Mouse (Mus musculus): ENCODE measurements around the gene Nuak1.

The Nuak1 gene

DNA sequence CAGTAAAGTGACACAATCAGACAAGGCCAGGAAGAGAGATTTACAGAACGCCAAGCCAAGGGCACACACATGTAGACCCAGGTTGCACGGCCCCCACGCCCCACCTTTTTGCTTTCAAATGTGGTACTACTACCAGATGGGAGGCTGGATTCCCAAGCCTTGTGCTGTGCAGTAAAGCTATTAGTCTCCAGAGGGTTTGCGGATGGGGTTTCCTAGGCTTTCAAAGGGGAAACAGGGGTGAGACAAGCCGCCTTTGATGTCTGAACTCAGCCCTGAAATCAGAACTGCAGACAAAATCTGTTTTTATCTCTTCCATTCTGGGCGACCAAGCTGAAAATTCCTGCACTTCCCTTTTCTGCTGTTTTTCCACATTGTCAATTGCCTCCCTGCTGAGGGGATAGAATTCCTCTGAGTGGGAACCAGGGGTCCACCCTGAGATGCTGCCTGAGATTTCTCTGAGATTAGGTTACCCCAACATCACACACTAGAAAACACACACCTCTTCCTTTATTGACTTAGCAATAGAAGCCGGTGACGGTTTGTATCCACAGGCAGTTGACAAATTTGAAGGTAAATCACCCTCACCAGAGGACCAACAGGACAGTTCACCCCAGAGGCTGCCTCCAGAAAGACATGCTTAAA lies 35.1 kb downstream of the Nuak1 start:
- no peak for DNase-seq

DNA sequence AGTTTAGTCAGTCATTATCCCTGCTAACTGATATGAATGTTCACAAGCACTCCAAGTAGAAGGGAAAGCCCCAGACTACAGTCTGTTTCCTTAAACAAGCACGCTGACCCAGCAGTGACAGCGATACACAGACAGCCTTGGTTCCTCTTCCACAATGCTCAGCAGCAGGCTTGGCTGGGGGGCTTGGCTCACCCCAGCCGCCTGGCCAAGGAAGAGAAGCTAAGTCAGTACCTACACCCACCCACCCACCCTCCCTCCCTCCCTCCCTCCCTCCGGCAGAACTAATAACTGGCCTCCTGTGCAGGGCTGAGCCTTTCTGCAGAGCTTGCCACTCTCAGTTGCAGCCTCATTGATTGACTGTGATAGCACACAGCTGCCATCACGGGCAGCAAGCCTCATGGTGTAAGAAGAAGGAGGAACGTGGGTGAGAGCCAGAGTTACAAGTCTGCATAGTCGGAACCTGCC lies 38.5 kb downstream of the Nuak1 start:
- no peak for DNase-seq

DNA sequence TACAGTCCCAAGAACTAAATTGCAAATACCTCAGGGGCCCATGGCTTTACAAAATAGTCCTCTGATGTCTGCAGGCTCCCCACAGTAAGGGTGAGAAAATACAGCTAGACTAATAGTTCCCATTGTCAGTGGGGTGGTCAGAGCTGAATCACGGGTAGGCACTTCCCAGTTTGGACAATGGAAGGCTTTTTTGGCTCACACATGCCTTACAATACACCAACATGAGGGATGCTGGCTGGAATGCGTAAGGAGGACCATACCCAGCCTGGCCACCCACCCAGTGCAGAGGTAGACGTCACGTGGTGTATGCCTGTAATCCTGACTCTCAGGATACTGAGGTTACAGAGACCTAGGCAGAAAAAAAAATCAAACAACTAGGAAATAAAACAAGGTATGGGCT lies 39.2 kb downstream of the Nuak1 start:
- DNase-seq = no peak

DNA sequence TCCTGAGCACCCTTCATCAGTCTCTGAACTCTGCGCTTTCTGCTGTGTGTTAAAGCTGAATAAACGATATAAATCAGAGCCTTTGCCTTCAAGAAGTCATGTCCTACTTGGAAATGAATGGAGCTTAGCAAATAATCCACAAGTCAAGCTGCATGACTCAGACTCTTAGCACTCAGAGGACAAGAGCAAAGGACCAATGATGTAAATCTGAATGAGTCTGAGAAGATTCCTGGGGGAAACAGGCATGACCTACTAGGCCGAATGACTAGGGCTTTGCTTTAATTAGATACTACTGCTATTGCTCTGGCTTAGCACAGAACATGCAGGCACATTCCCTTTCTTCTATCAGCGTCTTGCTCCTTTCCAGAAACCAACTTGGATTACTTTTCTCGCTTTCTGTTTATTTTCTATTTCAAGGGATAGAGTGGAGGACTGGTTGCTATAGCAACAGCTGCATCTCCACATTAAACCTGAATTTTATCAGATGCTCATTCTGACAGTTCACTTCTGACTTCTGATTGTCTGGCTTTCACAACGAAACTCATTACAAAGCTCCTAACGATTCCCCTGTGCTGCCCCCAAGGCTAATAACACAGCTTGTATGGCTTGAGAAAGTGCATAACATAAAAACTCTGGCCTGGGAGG lies 40.2 kb downstream of the Nuak1 start:
- no peak for DNase-seq

DNA sequence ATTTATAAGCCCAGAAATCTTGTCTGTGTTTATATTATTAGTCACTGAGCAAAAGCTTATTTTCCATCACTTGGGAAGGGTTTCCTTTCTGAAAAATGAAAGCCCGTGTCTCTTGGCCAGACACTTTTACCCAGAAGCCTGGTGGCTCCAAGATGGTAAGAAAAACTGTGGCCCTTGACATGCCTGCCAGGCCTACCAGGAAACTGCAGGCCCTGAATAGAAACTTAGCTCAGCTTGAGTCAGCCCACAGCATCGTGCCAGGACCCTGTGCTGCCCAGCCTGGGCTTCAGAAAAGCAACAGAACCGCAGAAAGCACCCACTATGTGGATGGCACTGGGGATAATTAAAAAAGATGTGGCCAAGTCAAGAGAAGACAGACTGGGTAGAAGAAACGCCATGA lies 43.1 kb downstream of the Nuak1 start:
- DNase-seq = no peak

DNA sequence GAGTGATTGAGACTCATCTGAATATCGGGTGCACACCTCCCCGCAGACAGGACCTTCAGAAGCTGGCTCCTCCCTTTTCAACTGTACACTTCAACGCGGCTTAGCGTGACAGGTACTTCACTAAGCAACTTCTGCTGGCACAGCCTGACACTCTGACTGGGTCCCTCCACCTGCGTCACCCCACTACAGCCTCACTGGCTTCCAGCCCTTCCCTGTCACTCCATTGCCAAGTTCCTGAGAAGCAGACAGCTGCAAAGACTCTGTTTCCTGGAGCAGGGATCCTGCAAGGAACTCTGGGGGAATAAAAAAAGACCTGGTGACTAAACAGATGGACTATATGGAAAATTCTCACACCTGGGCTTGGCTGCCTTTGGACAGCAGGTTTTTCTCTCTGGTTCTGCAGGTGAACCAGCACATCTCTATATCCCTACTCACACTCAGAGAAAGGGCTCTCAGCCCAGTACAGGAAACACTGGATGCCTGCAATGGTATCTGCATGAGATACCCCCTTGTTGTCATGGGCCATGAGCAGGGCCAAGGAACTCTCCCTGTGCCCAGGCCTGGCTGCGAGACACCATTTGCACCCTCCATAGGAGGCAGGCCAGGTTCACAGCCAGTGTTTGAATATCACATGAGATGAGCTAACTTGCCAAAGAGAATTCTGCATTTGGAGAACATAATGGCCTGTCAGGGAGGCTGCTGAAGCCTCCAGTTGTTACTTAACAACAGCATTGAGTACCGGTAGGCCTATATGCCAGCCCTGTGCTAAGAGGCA lies 44.3 kb downstream of the Nuak1 start:
- peak; percentile 33 to 66 for DNase-seq

DNA sequence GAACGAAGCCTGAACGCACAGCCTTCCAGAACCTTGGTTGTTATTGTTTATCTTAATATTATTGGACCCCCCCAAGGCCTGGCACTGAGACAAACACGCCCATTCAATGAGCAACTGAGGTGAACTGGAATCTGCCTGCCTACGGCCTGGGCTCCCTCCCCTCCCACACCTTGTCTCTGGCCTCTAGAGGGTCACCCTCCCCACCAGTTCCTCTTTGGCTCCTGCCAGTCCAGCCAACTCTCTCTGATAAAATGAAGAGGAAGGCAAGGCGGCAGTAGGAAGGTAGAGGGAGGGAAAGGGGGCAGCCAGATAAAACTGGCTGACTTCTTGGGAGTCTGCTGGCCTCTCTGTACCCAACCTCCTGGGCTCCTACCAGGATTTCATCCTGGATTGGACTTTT lies 45.1 kb downstream of the Nuak1 start:
- peak; percentile 37 to 54 for DNase-seq

DNA sequence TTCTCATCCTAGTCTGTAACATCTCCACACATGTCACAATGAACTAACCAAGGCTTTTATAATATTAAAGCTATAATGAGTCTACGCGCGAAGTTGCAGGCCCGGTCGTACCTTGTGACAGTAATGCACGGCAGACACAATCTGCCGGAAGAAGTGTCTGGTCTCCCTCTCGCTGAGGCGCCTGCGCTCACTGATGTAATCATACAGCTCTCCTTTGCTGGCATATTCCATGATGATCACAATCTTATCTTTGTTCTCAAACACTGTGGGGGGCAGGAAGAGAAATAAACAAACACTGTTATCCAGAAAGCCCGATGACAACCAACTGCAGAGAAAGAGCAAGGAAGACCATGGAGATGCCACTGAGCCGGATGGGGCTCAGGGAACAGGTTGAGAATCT lies 46.5 kb downstream of the Nuak1 start:
- no peak for DNase-seq

DNA sequence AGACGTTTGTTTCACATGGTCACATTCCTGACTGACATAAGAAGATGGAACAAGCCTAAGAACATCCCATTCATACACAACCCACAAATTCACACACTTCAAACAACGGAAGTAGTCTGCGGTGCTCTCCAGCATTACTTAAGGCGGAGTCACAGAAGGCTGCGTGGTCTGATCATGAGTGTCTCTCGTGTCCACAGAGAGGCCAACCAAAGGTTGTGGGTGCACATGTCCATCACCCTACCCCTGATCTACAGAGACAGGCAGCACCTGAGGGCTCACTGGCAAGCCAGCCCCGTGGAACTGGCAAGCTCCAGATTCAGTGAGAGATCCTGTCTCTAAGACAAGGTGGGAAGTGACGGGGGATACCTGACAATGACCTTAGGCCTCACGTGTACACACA lies 47.0 kb downstream of the Nuak1 start:
- peak in 1 of 2 experiments; percentile 30 for DNase-seq

DNA sequence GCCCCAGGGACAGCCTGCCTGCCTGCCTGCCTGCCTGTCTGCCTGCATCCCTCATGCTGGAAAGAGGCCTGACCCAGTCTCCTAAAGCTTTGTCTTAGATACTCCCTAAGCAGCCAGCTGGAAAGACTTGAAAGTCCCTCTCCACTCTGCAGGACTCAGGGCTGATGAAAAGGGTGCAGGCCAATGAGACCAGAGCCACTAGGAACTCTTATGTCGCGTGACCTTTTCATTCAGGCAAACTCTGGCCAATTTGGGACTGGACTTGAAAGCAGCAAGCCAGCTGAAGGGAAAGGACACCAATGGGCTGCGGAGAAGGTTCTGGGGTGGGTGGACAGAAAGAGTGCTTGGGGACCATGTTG lies 47.7 kb downstream of the Nuak1 start:
- DNase-seq = peak in 1 of 2 experiments; percentile 25

DNA sequence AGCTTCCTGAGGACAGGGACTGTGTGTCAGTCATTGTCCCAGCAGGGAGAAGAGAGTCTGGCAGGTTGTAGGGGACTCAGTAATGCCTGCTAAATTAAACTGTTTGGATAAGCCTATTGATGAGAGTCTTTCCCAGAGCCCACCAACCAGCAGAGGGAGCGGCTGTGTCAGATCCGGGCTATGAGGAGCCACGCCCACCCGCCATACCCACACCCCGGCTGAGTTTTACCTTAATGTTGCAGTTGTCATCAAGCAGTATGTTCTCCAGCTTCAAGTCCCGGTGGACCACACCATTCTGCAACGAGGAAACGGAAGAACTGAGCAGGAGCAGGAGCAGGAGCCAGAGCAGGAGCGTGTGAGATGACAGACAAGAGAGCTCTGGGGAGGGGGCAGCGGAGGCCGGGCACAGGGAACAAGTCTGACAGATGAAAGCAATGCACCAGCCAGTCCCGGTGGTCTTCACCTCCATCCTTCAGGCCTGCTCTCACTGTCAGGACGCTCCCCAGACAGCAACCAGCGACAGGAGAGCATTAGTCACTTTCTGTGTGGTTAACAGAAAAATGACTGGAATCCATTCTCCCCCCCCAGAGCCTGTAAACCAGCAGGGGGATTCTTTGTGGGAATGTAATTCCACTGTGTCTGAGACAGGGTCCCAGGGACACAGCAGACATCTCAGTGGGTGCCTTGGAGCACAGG lies 48.2 kb downstream of the Nuak1 start:
- peak; percentile 35 to 37 for DNase-seq

DNA sequence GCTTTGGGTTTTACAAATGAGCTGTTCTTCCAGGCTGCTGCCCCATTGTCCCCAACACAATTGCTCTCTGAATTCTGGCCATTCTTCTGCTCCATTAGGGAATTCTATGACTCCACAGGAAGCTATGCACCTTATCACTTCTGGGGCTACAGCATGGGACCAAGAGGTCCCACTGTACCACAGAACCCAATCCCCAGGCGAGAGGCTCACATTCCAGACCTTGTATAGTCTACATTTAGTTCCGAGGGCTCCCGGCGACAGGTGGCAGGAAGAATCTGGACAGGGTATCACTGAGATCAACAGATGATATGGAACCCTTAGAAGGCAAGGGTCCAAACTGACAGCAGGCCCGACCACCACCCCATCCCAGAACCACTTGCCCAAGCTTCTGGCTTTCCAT lies 50.7 kb downstream of the Nuak1 start:
- peak in 1 of 2 experiments; percentile 11 for DNase-seq

DNA sequence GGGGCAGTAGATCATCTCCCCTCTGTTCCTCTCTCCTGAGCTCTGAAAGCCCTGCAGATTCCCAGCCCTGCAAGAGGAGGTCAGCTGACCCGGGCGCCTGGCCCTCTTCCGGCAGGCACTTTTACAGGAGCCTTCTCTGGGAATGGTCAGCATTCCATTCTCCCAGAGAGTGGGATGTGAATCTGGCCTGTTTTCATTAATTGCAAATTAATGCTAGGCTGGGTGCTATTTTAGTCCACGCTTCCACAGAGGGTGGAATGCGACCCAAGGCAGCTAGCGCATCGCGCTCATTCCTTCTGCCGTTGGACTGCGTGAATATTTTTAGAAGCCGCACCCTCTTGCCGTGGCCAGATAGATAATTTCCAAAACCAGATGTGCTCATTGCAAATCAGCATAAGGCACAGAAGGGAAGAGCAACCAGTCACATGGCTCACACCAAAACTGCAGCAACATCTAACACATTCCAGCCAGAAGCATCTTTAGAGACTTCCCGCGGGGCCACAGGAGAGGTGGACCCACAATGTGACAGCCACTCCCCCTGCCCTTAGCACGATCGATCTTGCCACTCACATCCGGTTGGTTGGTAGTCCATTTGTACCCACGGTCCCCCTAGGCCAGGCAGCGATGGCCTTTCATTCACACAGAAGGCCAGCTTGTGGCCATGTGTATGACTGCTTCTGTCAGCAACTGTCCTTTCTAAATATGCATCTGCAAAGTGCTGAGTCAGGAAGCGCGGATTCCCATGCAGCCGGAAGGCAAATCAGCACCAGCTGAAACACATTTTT lies 51.8 kb downstream of the Nuak1 start:
- peak; percentile 37 to 53 for DNase-seq

DNA sequence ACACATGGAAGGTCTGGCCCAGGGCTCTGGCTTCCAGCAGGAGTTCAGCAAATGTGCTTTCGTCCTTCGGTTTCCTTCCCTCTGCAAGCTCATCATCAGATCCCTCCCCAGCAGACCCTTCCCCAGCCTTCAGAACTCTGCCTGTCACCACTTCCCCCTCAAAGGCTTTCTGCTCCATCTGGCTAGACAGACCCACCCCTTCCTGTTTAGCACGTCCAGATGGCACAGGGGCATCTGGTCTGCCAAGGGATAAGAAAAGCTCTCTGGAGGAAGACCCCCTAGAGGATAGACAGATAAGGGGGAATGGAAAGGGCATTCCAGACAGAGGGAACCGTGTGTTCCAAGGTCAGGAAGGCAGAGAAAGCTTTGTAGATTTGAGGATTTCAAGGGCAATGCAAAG lies 53.1 kb downstream of the Nuak1 start:
- no peak for DNase-seq

DNA sequence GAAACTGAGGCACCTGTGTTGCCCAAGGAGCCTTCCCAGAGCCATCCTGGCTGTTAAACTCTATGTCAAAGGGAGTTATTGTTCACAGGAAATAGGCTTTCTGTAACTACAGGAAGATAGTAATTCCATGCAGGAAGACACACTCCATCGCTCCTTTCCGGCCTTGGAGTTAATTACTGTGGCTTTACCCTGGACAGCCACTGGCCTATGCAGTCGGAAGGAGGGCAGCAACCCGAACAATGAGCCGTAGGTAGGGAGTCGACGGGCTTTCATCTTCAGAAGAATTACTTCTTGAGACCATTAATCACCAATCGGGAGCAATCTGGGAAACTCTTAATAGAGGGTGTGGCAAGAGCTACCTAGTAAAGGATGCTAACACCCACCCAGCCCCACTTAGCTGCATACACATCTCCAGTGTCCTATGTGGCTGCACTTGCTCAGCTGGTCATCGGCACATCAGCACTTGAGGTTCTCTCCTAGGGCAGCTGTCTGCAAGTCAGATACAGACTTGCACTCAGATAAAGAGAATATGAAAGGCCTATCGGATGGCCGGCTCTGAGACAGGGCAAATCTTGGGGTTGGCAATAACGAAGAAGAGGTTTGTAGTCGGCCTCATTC lies 53.7 kb downstream of the Nuak1 start:
- DNase-seq = no peak

DNA sequence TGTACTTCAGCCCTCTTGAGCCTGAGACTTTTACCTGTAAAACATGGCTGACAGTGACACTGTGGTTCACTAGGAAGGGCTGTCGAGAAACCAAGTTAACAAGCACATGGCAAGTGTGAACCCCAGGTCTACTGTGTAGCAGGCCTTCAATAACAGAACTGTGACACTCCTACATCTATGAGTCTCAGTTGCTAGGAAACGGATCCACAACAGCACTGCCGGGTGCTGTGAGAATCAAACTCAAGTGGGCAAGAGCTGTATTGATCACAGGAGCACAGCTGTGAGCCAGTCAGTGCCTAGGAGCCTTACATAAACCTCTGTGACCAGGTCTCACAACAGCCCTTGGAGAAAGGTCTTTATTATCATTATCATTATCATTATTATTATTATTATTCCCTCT lies 54.2 kb downstream of the Nuak1 start:
- DNase-seq = no peak

DNA sequence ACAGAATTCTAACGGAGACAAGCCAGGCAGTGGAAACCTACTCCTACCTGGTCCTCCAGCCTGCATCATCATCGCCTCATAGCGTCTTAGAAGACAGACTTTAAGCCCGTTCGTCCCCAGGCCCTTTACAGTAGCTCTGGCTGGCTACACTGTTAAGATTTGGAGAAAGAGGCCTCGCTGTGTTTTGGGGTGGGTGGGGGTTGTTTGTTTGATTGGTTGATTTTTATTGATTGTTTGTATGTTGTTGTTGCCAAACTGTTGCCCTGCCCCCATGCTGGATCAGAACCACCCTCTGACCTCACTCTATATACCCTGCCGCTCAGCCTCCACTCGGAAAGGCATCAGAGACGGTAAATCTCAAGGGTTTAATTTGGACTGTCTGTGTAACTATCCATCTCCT lies 55.6 kb downstream of the Nuak1 start:
- no peak for DNase-seq

DNA sequence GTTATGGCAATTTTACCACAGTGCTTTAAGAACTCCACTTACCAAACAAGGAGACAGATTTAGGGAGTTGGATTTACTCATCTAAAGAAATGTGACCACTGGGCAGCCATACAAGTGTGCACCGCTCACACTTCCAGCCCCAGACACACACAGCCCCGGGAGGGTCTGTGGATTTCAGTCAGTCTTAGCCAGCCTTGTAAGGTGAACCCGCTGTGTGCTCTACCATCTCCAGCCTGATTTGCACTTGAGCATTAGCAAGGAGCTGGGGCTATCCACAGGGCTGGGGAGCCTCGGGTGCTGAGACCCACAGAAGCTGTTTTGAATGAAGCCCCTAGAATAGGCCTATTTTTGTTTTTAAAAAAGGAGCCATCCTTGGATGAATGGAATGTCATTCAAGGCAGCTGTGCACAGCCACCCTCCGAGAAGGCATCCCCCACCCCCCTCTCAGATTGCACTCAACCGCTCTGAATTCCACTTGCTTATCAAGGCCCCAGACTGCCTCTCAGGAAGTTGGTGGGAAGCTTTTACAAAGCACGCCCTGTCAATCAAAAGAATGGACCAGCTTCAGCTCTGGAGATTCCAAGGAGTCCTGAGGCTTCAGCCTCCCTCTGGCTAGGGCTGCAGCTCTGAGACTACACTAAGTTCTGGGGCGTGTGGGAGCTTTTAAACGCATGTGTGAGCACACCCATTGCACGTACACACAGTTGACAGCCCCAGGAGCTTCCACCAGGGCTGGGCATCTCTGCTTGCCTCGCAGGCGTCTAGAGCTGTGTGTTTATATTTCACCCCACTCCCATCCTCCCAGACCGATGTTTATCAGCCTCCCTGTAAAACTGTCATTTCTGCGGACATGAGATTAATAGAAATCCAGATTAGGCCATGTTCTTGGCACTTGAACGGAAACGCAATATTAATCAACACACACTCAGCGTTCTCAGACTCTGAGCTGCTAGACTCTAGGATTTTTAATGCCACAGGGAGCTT lies 57.2 kb downstream of the Nuak1 start:
- peak in 1 of 2 experiments; percentile 51 for DNase-seq

DNA sequence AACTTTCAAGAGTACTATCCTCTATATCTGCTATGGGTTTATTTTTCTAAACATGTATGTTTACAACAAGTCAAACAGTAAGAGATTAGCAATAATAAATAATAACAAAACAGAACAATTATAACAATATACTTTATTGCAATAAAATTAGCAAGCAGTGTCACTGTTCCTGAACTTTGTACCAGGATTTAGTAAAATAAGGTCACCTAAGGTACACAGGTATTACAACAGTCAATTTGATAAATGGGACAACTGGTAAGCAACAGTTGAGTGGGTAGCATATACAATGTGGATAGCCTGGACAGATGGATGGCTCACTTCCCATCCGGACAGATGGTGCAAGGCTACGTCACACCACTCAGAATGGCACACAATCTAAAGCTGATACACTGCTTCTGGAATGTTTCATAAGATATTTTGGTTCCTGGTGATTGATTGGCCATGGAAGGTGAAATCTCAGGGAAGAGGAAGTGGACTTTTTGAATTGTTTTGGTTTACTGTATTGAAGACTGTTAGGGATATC lies 59.1 kb downstream of the Nuak1 start:
- DNase-seq = no peak

DNA sequence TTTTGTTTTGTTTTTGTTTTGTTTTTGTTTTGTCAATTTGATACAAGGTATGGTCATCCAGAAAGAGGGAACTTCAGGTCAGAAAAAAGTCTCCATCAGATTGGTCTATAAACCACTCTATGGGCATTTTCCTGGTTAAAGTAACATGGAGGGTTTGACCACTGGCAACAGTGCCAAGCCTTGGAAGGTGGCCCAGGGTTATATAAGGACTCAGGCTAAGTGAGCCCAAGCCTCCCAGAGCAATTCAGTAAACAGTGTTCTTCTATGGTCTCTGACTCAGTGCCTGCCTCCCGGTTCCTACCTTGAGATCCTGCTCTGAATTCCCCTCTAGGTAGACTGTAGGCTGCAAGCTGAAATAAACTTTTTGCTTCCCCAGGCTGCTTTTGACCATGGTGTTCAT lies 61.0 kb downstream of the Nuak1 start:
- DNase-seq = no peak

DNA sequence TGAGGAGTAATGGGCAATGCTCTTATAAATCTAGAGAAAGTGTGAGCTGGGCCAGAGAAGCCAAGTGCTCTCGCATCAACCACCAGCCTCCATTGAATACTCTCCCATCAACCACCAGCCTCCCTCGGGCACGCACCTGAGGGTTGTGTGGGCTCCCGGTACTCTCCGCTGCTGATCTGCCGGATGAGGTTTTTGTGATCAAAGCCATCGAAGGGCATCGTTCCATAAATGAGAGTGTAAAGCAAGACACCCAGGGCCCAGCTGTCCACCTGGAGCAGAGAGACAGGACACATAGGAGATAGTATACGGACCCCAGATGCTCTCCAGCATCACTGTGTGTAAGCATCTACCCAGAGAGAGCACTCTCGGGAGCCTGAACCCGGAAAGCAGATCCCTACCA lies 62.4 kb downstream of the Nuak1 start:
- no peak for DNase-seq
